Mouse (Mus musculus) neural tube, embryonic 10.5 days (tissue): ENCODE data around the gene Tspan10.
"Not testable (repeated sequence)": the region's sequence is repeated elsewhere in the genome, so short reads cannot be mapped to it uniquely, and the experiment has no call there.

Source experiments
- DNase-seq: peaks from one replicate; pipeline ENCODE4 v3.0.0-alpha.2; 2017; ENCODE audit warnings: low spot score; ENCODE audit errors: extremely low spot score

Tspan10 gene

GRCm38 (mm10) chr11:120442344-120442743, at the start of gene Tspan10:
Tspan10 (plus strand) TSS chr11:120442644.
- DNase-seq = no peak

GRCm38 (mm10) chr11:120395661-120396060, 46.8 kb upstream of the Tspan10 start:
- DNase-seq = no peak

- no peak for DNase-seq
These were observed 44.8 kb upstream of the Tspan10 start for GRCm38 (mm10) chr11:120397602-120398001.

- no peak for DNase-seq
These were observed 43.1 kb upstream of the Tspan10 start for GRCm38 (mm10) chr11:120399319-120399718.

GRCm38 (mm10) chr11:120404814-120405213, 37.6 kb upstream of the Tspan10 start:
- no peak for DNase-seq

GRCm38 (mm10) chr11:120405867-120406266, 36.6 kb upstream of the Tspan10 start:
- DNase-seq = no peak

- DNase-seq = no peak
These were observed 36.0 kb upstream of the Tspan10 start for GRCm38 (mm10) chr11:120406445-120406844.

GRCm38 (mm10) chr11:120413621-120414020, 28.8 kb upstream of the Tspan10 start:
- not testable (repeated sequence) for DNase-seq

- no peak for DNase-seq
These were observed 24.6 kb upstream of the Tspan10 start for GRCm38 (mm10) chr11:120417852-120418251.

GRCm38 (mm10) chr11:120418592-120418991, 23.9 kb upstream of the Tspan10 start:
- DNase-seq = no peak

GRCm38 (mm10) chr11:120422651-120423568, 19.5 kb upstream of the Tspan10 start:
- DNase-seq = no peak

GRCm38 (mm10) chr11:120423569-120424295, 18.7 kb upstream of the Tspan10 start:
- DNase-seq = peak; percentile 54

- DNase-seq = no peak
These were observed 15.7 kb upstream of the Tspan10 start for GRCm38 (mm10) chr11:120426727-120427126.

GRCm38 (mm10) chr11:120437152-120437856, 5.1 kb upstream of the Tspan10 start, which contains the start of gene Nploc4:
Nploc4 (minus strand) TSS chr11:120437708.
- DNase-seq = peak; percentile 96

GRCm38 (mm10) chr11:120437857-120438385, 4.5 kb upstream of the Tspan10 start:
- DNase-seq = no peak

- DNase-seq = no peak
These were observed 379 bp downstream of the Tspan10 start for GRCm38 (mm10) chr11:120442765-120443280.

- no peak for DNase-seq
These were observed 1.7 kb downstream of the Tspan10 start for GRCm38 (mm10) chr11:120444106-120444505.

- no peak for DNase-seq
These were observed 3.0 kb downstream of the Tspan10 start for GRCm38 (mm10) chr11:120445475-120445874.

GRCm38 (mm10) chr11:120447179-120447578, 4.7 kb downstream of the Tspan10 start:
- DNase-seq = no peak

- DNase-seq = no peak
These were observed 9.8 kb downstream of the Tspan10 start for GRCm38 (mm10) chr11:120452246-120452645.

- no peak for DNase-seq
These were observed 10.9 kb downstream of the Tspan10 start, which contains the start of gene Pde6g for GRCm38 (mm10) chr11:120453306-120453705. Pde6g (minus strand) TSS chr11:120453500.
